Mouse (Mus musculus) neural tube, embryonic 15.5 days (tissue): ENCODE measurements around the gene Svs1. TPM values are rescaled to one million over a fixed set of nuclear protein-coding genes. Genes with fewer than 3 reads are reported as not detected.
A peak's percentile ranks its signal among the peaks of the same experiment; 100 is the strongest.

Source experiments
- ATAC-seq: fragments of 200-750 bp; cut with Nextera tagmentation; 2 replicates; pipeline ENCODE4 v1.8.0; 2017; ENCODE audit warnings: mild to moderate bottlenecking, moderate TSS enrichment, moderate library complexity; ENCODE audit not compliant: low FRiP score
- H3K27ac ChIP-seq: fragments of 300-500 bp; sonication (generic); replicated peaks from 2 replicates; pipeline ENCODE4 v1.5.1; 2015; ENCODE audit warnings: mild to moderate bottlenecking, inconsistent platforms
- H3K27me3 ChIP-seq: fragments of 300-500 bp; sonication (generic); replicated peaks from 2 replicates; pipeline ENCODE4 v1.6.1; 2015; ENCODE audit warnings: inconsistent platforms
- H3K36me3 ChIP-seq: fragments of 300-500 bp; sonication (generic); 2 replicates; pipeline ENCODE4 v1.6.1; 2015; ENCODE audit warnings: inconsistent platforms
- H3K4me1 ChIP-seq: fragments of 300-500 bp; sonication (generic); 2 replicates; pipeline ENCODE4 v1.6.1; 2015; ENCODE audit warnings: inconsistent platforms
- H3K4me2 ChIP-seq: fragments of 300-500 bp; sonication (generic); 2 replicates; pipeline ENCODE4 v1.6.1; 2015; ENCODE audit warnings: inconsistent platforms, mild to moderate bottlenecking, moderate library complexity
- H3K4me3 ChIP-seq: fragments of 300-500 bp; sonication (generic); replicated peaks from 2 replicates; pipeline ENCODE4 v1.5.1; 2015; ENCODE audit warnings: mild to moderate bottlenecking, inconsistent platforms
- H3K9ac ChIP-seq: fragments of 300-500 bp; sonication (generic); replicated peaks from 2 replicates; pipeline ENCODE4 v1.6.1; 2015; ENCODE audit warnings: mild to moderate bottlenecking, inconsistent platforms
- H3K9me3 ChIP-seq: fragments of 300-500 bp; sonication (generic); replicated peaks from 2 replicates; pipeline ENCODE4 v1.6.1; 2016; ENCODE audit warnings: inconsistent platforms
- WGBS: fragments of 180-500 bp; shearing (Covaris S2); methylation state at CpG from one replicate; pipeline ENCODE4 v1.1.7; 2015; ENCODE audit warnings: mixed read lengths; 5-methylcytosine and 5-hydroxymethylcytosine counted together
- polyA plus RNA-seq: library from polyadenylated mRNA; unstranded; fragments of >200 nt; fragmentation: Nextera tagmentation; extraction: Ambion mirVana; gene quantifications from 2 replicates; pipeline ENCODE4 v1.2.1, GENCODE M21; 2015

The Svs1 gene
- polyA plus RNA-seq, 1 experiment from 2014 or later = not detected

- H3K4me2 ChIP-seq = no peak overlapping the region
- no peaks in the 10 kb centered on the region for H3K9me3 ChIP-seq
- H3K36me3 ChIP-seq = no peaks in the 10 kb centered on the region
- no peak overlapping the region for H3K9ac ChIP-seq
- WGBS = 76% methylated on average over 4 of the region's 4 CpGs
- ATAC-seq = no peak
- H3K4me3 ChIP-seq = no peak overlapping the region
- H3K27ac ChIP-seq = no peak overlapping the region
- peaks cover 22% of the 10 kb centered on the region for H3K27me3 ChIP-seq
- H3K4me1 ChIP-seq = peaks cover 4% of the 10 kb centered on the region; the same call in 1 of the 2 replicates
Measured at GRCm38 (mm10) chr6:49032783-49033182, 46.1 kb downstream of the Svs1 start.

- Histone ChIP-seq H3K36me3 (no peaks in the 10 kb centered on the region), H3K27ac (no peak within 1 kb of the TSS), H3K9ac (no peak within 1 kb of the TSS), H3K4me2 (peak within 1 kb of the TSS; percentile 31), H3K27me3 (peaks cover 19% of the 10 kb centered on the region), H3K4me3 (no peak within 1 kb of the TSS), H3K9me3 (no peaks in the 10 kb centered on the region), H3K4me1 (peaks cover 4% of the 10 kb centered on the region; the same call in 1 of the 2 replicates)
- no peak for ATAC-seq
- 51% methylated on average over 28 of the region's 28 CpGs for WGBS
Measured at GRCm38 (mm10) chr6:49036275-49037267, 49.9 kb downstream of the Svs1 start, which contains the start of gene Gpnmb. Gene Gpnmb, plus strand, starts transcription at chr6:49036546.

- Histone ChIP-seq H3K4me2 (no peak overlapping the region), H3K36me3 (no peaks in the 10 kb centered on the region), H3K27ac (no peak overlapping the region), H3K9me3 (no peaks in the 10 kb centered on the region), H3K4me1 (peaks cover 4% of the 10 kb centered on the region; the same call in 1 of the 2 replicates), H3K27me3 (peaks cover 19% of the 10 kb centered on the region), H3K9ac (no peak overlapping the region), H3K4me3 (no peak overlapping the region)
- 75% methylated on average over 12 of the region's 12 CpGs for WGBS
- ATAC-seq = no peak
Measured at GRCm38 (mm10) chr6:49037268-49037662, 50.6 kb downstream of the Svs1 start.

GRCm38 (mm10) chr6:49039470-49040180 is 53.0 kb downstream of the Svs1 start:
- no peak overlapping the region for H3K9ac ChIP-seq
- peak; percentile 45; the same call in 1 of the 2 replicates for ATAC-seq
- WGBS = 13% methylated on average over 18 of the region's 18 CpGs

More at GRCm38 (mm10) chr6:49039470-49040180, 53.0 kb downstream of the Svs1 start:
- Histone ChIP-seq H3K27me3 (peaks cover 19% of the 10 kb centered on the region), H3K4me3 (peak overlapping the region; percentile 21; the same call in 1 of the 2 replicates), H3K36me3 (no peaks in the 10 kb centered on the region), H3K27ac (no peak overlapping the region), H3K4me2 (peak overlapping the region; percentile 48), H3K4me1 (peaks cover 4% of the 10 kb centered on the region; the same call in 1 of the 2 replicates), H3K9me3 (no peaks in the 10 kb centered on the region)

Other genes with a start within 250 kb of the Svs1 start
- 6.6 and 19.6 TPM in 2 replicates for gene Gimap1, start 247.8 kb upstream of the Svs1 start, polyA plus RNA-seq
- gene Gimap5, start 240.7 kb upstream of the Svs1 start, polyA plus RNA-seq = 1.7 and 4.5 TPM in 2 replicates
- not detected in 2 replicates for gene Gimap3, start 216.0 kb upstream of the Svs1 start, polyA plus RNA-seq
- 26.4 and 57.2 TPM in 2 replicates for gene Tmem176a, start 145.9 kb upstream of the Svs1 start, polyA plus RNA-seq
- gene Tmem176b, start 145.4 kb upstream of the Svs1 start, polyA plus RNA-seq = 133 and 182 TPM in 2 replicates
- 0.73 TPM in 1 of 2 replicates, not detected in the other for gene Aoc1, start 114.0 kb upstream of the Svs1 start, polyA plus RNA-seq
- not detected in 2 replicates for gene 1600015I10Rik, start 57.0 kb upstream of the Svs1 start, polyA plus RNA-seq
- gene Doxl2, start 11.9 kb upstream of the Svs1 start, polyA plus RNA-seq = not detected in 2 replicates
- 0.19 and 0.22 TPM in 2 replicates for gene Gpnmb, start 49.7 kb downstream of the Svs1 start, polyA plus RNA-seq
- 66.1 and 66.4 TPM in 2 replicates for gene Malsu1, start 86.9 kb downstream of the Svs1 start, polyA plus RNA-seq
- 18.8 and 29.9 TPM in 2 replicates for gene Igf2bp3, start 228.1 kb downstream of the Svs1 start, polyA plus RNA-seq